Mouse (Mus musculus) myocyte (in vitro differentiated cells): ENCODE measurements around the gene Ttc41.

Experiments used
- E2F4 ChIP-seq: IDR thresholded peaks from one replicate; pipeline ENCODE4 v1.6.1; 2011; ENCODE audit warnings: mild to moderate bottlenecking, control low read depth, moderate library complexity; ENCODE audit not compliant: insufficient read depth
- MYOD1 ChIP-seq, 3 experiments: IDR thresholded peaks; one replicate each; pipeline ENCODE4 v1.6.1; 2011; ENCODE audit warnings: control low read depth in 2 of 3, low read depth in 2 of 3, mild to moderate bottlenecking in 2 of 3, moderate library complexity in 1 of 3; ENCODE audit not compliant: insufficient read length in 2 of 3, control insufficient read depth in 1 of 3
- POLR2A ChIP-seq: IDR thresholded peaks from one replicate; pipeline ENCODE4 v1.6.1; 2011; ENCODE audit warnings: low read depth, mild to moderate bottlenecking, control low read depth, moderate library complexity; ENCODE audit not compliant: insufficient read length
- POLR2AphosphoS2 ChIP-seq: IDR thresholded peaks from one replicate; pipeline ENCODE4 v1.6.1; 2011; ENCODE audit warnings: low read depth, control low read depth; ENCODE audit not compliant: insufficient read length
- SRF ChIP-seq: IDR thresholded peaks from one replicate; pipeline ENCODE4 v1.6.1; 2011; ENCODE audit warnings: low read depth; ENCODE audit not compliant: control insufficient read depth, insufficient read length
- USF1 ChIP-seq: IDR thresholded peaks from one replicate; pipeline ENCODE4 v1.6.1; 2011; ENCODE audit warnings: low read depth, mild to moderate bottlenecking, control low read depth, moderate library complexity

GRCm38 (mm10) chr10:86704141-86704540 is 1.5 kb upstream of the Ttc41 start:
- no peak for TF ChIP-seq POLR2A
- no peak for TF ChIP-seq E2F4
- no peak for TF ChIP-seq USF1
- TF ChIP-seq SRF = no peak
- no peak for TF ChIP-seq POLR2AphosphoS2
- TF ChIP-seq MYOD1 (IDR thresholded peaks at IDR 0.05; ENCODE audit: control insufficient read depth in 1 of 3, insufficient read length in 2 of 3, low read depth in 2 of 3) = no peak
